Mouse (Mus musculus): ENCODE measurements around the gene Tceanc.
"Not testable (repeated sequence)": the region's sequence is repeated elsewhere in the genome, so short reads cannot be mapped to it uniquely, and the experiment has no call there.

Tceanc gene

GRCm38 (mm10) chrX:166518345-166518744, at the start of gene Tceanc:
TSS of gene Tceanc (minus strand) at chrX:166518567.
- no peak for DNase-seq (ENCODE audit: low spot score)

GRCm38 (mm10) chrX:166565983-166566382, 47.6 kb upstream of the Tceanc start:
- no peak for DNase-seq (ENCODE audit: low spot score)

- DNase-seq (ENCODE audit: low spot score) = no peak
Observed at GRCm38 (mm10) chrX:166565401-166565800, 47.0 kb upstream of the Tceanc start.

GRCm38 (mm10) chrX:166564900-166565299, 46.5 kb upstream of the Tceanc start:
- DNase-seq (ENCODE audit: low spot score) = no peak

- no peak for DNase-seq (ENCODE audit: low spot score)
Observed at GRCm38 (mm10) chrX:166559333-166559732, 41.0 kb upstream of the Tceanc start.

- DNase-seq (ENCODE audit: low spot score) = no peak
Observed at GRCm38 (mm10) chrX:166552355-166552754, 34.0 kb upstream of the Tceanc start.

GRCm38 (mm10) chrX:166546495-166546894, 28.1 kb upstream of the Tceanc start:
- no peak for DNase-seq (ENCODE audit: low spot score)

- DNase-seq (ENCODE audit: low spot score) = no peak
Observed at GRCm38 (mm10) chrX:166535138-166535537, 16.8 kb upstream of the Tceanc start.

- DNase-seq (ENCODE audit: low spot score) = no peak
Observed at GRCm38 (mm10) chrX:166533432-166533831, 15.1 kb upstream of the Tceanc start.

GRCm38 (mm10) chrX:166531671-166532070, 13.3 kb upstream of the Tceanc start:
- DNase-seq (ENCODE audit: low spot score) = no peak

GRCm38 (mm10) chrX:166528126-166528525, 9.8 kb upstream of the Tceanc start:
- DNase-seq (ENCODE audit: low spot score) = no peak

- no peak for DNase-seq (ENCODE audit: low spot score)
Observed at GRCm38 (mm10) chrX:166525637-166526315, 7.4 kb upstream of the Tceanc start.

- no peak for DNase-seq (ENCODE audit: low spot score)
Observed at GRCm38 (mm10) chrX:166520782-166521181, 2.4 kb upstream of the Tceanc start.

- no peak for DNase-seq (ENCODE audit: low spot score)
Observed at GRCm38 (mm10) chrX:166516631-166517030, 1.7 kb downstream of the Tceanc start.

GRCm38 (mm10) chrX:166515923-166516322, 2.4 kb downstream of the Tceanc start:
- no peak for DNase-seq (ENCODE audit: low spot score)

- DNase-seq (ENCODE audit: low spot score) = not testable (repeated sequence)
Observed at GRCm38 (mm10) chrX:166514035-166514434, 4.3 kb downstream of the Tceanc start.

GRCm38 (mm10) chrX:166512071-166512470, 6.3 kb downstream of the Tceanc start:
- no peak for DNase-seq (ENCODE audit: low spot score)

- no peak for DNase-seq (ENCODE audit: low spot score)
Observed at GRCm38 (mm10) chrX:166511107-166511506, 7.3 kb downstream of the Tceanc start.

GRCm38 (mm10) chrX:166509761-166510738, 8.3 kb downstream of the Tceanc start:
- peak; percentile 88 for DNase-seq (ENCODE audit: low spot score)

GRCm38 (mm10) chrX:166504421-166504820, 13.9 kb downstream of the Tceanc start:
- DNase-seq (ENCODE audit: low spot score) = no peak

- no peak for DNase-seq (ENCODE audit: low spot score)
Observed at GRCm38 (mm10) chrX:166499496-166500190, 18.7 kb downstream of the Tceanc start.

- no peak for DNase-seq (ENCODE audit: low spot score)
Observed at GRCm38 (mm10) chrX:166497771-166498170, 20.6 kb downstream of the Tceanc start.

All from left cerebral cortex, adult 11 months (tissue).